Mouse (Mus musculus) bone marrow macrophage, adult 2 months (primary cell): ENCODE results near the gene Fhl1. TPM values are rescaled to one million over a fixed set of nuclear protein-coding genes. Genes with fewer than 3 reads are reported as not detected.

ENCODE experiments used
- H3K27ac ChIP-seq: 2 replicates; pipeline ENCODE4 v1.5.1; 2012; ENCODE audit warnings: low read depth, low read length; ENCODE audit not compliant: insufficient read depth
- H3K4me1 ChIP-seq: 2 replicates; pipeline ENCODE4 v1.6.1; 2012; ENCODE audit warnings: low read length; ENCODE audit not compliant: control insufficient read depth, insufficient read depth
- H3K4me3 ChIP-seq: 2 replicates; pipeline ENCODE4 v1.5.1; 2012; ENCODE audit warnings: mild to moderate bottlenecking, low read length, moderate library complexity; ENCODE audit not compliant: insufficient read depth
- CTCF ChIP-seq: IDR thresholded peaks from 2 replicates; pipeline ENCODE4 v1.5.1; 2012; ENCODE audit warnings: low read depth, mild to moderate bottlenecking, low read length, moderate library complexity
- POLR2A ChIP-seq: IDR thresholded peaks from 2 replicates; pipeline ENCODE4 v1.6.1; 2012; ENCODE audit warnings: mild to moderate bottlenecking, low read depth, low read length, borderline replicate concordance
- polyA plus RNA-seq: library from polyadenylated mRNA; stranded (reverse); fragments of >200 nt; gene quantifications from 2 replicates; pipeline ENCODE4 v1.2.4, GENCODE M21; 2012; ENCODE audit not compliant: missing spikeins, insufficient read depth, insufficient read length

Fhl1 gene
- polyA plus RNA-seq, 1 experiment: 0.51 TPM

GRCm38 (mm10) chrX:56741428-56741827 is 9.8 kb downstream of the Fhl1 start:
- H3K27ac ChIP-seq: no peak overlapping the region
- TF ChIP-seq POLR2A (no peak), CTCF (no peak)
- no peaks in the 10 kb centered on the region for H3K4me1 ChIP-seq
- H3K4me3 ChIP-seq: no peak overlapping the region

- TF ChIP-seq POLR2A (no peak), CTCF (no peak)
- H3K27ac ChIP-seq: no peak overlapping the region
- H3K4me3 ChIP-seq: no peak overlapping the region
- no peaks in the 10 kb centered on the region for H3K4me1 ChIP-seq
These were observed 19.9 kb downstream of the Fhl1 start for GRCm38 (mm10) chrX:56751536-56751935.

- TF ChIP-seq CTCF (no peak), POLR2A (no peak)
- no peak overlapping the region for H3K27ac ChIP-seq
- H3K4me1 ChIP-seq: no peaks in the 10 kb centered on the region
These were observed 20.6 kb downstream of the Fhl1 start for GRCm38 (mm10) chrX:56752144-56752543.

GRCm38 (mm10) chrX:56753317-56754289 is 22.0 kb downstream of the Fhl1 start:
- Histone ChIP-seq H3K4me3 (no peak overlapping the region), H3K27ac (no peak overlapping the region), H3K4me1 (no peaks in the 10 kb centered on the region)
- no peak for TF ChIP-seq CTCF
- no peak for TF ChIP-seq POLR2A

More at GRCm38 (mm10) chrX:56752144-56752543, 20.6 kb downstream of the Fhl1 start:
- no peak overlapping the region for H3K4me3 ChIP-seq

GRCm38 (mm10) chrX:56755646-56756045 is 24.1 kb downstream of the Fhl1 start:
- H3K27ac ChIP-seq: no peak overlapping the region
- no peak for TF ChIP-seq POLR2A
- TF ChIP-seq CTCF: no peak
- H3K4me1 ChIP-seq: no peaks in the 10 kb centered on the region
- H3K4me3 ChIP-seq: no peak overlapping the region

- H3K4me1 ChIP-seq: no peaks in the 10 kb centered on the region
- no peak overlapping the region for H3K4me3 ChIP-seq
- H3K27ac ChIP-seq: no peak overlapping the region
- TF ChIP-seq CTCF (no peak), POLR2A (no peak)
These were observed 24.8 kb downstream of the Fhl1 start for GRCm38 (mm10) chrX:56756352-56756751.

- Histone ChIP-seq H3K4me3 (no peak overlapping the region), H3K27ac (no peak overlapping the region), H3K4me1 (no peaks in the 10 kb centered on the region)
- no peak for TF ChIP-seq CTCF
- no peak for TF ChIP-seq POLR2A
These were observed 28.7 kb downstream of the Fhl1 start for GRCm38 (mm10) chrX:56760257-56760760.

GRCm38 (mm10) chrX:56769838-56770237 is 38.3 kb downstream of the Fhl1 start:
- TF ChIP-seq POLR2A (no peak), CTCF (no peak)
- no peak overlapping the region for H3K4me3 ChIP-seq
- no peak overlapping the region for H3K27ac ChIP-seq
- H3K4me1 ChIP-seq: no peaks in the 10 kb centered on the region

GRCm38 (mm10) chrX:56771751-56772150 is 40.2 kb downstream of the Fhl1 start:
- TF ChIP-seq POLR2A: no peak
- TF ChIP-seq CTCF: no peak
- no peak overlapping the region for H3K4me3 ChIP-seq
- no peak overlapping the region for H3K27ac ChIP-seq
- H3K4me1 ChIP-seq: no peaks in the 10 kb centered on the region

- H3K4me3 ChIP-seq: no peak overlapping the region
- TF ChIP-seq POLR2A (no peak), CTCF (no peak)
- H3K4me1 ChIP-seq: no peaks in the 10 kb centered on the region
- H3K27ac ChIP-seq: no peak overlapping the region
These were observed 41.7 kb downstream of the Fhl1 start for GRCm38 (mm10) chrX:56773329-56773728.
